ENCODE assay signal across 13 mouse cellular contexts in the genomic region with DNA sequence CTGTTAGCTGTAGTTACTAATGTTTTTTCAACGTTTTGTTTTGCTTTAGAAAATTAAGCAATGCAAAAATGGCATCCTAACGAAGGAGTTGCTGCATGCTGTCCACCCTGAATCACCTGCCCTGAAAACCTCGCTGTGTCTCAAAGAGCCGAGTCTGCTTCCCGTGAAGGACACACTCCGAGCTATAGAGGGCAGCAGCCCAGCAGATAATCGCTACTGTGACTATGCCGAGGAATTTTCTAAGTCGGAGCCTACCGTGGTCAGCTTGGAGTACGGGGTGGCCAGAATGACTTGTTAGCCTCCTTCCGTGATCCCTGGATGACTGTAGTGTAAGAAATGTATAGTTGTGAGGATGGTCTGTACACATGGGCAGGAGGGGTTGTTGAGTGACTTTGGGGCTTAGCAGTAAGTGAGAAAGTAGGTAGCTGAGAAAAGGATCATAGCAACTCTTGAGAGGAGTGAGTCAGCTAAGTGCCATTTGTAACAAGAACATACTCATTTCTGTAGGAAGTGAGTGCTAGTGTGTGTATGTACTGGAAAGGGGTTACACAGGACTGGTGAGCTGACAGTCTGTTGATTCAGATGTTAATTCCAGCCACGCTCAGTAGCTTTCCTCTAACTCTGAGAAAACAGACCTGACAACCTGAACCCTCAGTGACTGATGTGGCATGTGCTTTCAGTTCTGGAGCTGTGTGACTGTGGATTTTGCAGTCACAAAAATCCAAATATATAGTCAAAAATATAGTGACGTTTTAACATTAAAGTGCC. TPM values are rescaled to one million over a fixed set of nuclear protein-coding genes. Genes with fewer than 3 reads are reported as not detected.
DNase-seq lines count a peak whose midpoint lies in the region; ATAC-seq lines count a peak whose summit lies in the region.
"Had no signal": no experiment of that assay in that cellular context is flagged by ENCODE, and none has a peak within 500 bp of the region (broad histone marks: within the 10 kb centered on the region; RNA-seq: fewer than 3 reads in every experiment).

No protein-coding gene starts in this region.

- peaks cover 28% of the 10 kb centered on the region for H3K36me3 ChIP-seq in forebrain, embryonic 10.5 days (replicated peaks)
- no peaks in the 10 kb centered on the region; the same call in 1 of the 2 replicates for H3K36me3 ChIP-seq in midbrain, embryonic 15.5 days (replicated peaks)
- H3K36me3 ChIP-seq in heart, embryonic 10.5 days: peaks cover 30% of the 10 kb centered on the region; the same call in 1 of the 2 replicates

- no peaks in the 10 kb centered on the region for H3K9me3 ChIP-seq in forebrain, embryonic 10.5 days
- H3K9me3 ChIP-seq in midbrain, embryonic 15.5 days: no peaks in the 10 kb centered on the region
- H3K9me3 ChIP-seq in heart, embryonic 10.5 days: no peaks in the 10 kb centered on the region

- peak overlapping the region; percentile 53; the same call in 1 of the 2 replicates for H3K27ac ChIP-seq in forebrain, embryonic 10.5 days
- no peak overlapping the region for H3K27ac ChIP-seq in midbrain, embryonic 15.5 days
- no peak overlapping the region for H3K27ac ChIP-seq in heart, embryonic 10.5 days

- 65% methylated on average over 14 of the region's 14 CpGs for WGBS in forebrain, embryonic 10.5 days
- whole genome bisulfite sequencing in midbrain, embryonic 15.5 days: 45% methylated on average over 14 of the region's 14 CpGs
- 75% methylated on average over 14 of the region's 14 CpGs for WGBS in heart, embryonic 10.5 days

- H3K9ac ChIP-seq in midbrain, embryonic 15.5 days: no peak overlapping the region

- H3K27me3 ChIP-seq in forebrain, embryonic 10.5 days (ENCODE audit: poor library complexity, severe bottlenecking): no peaks in the 10 kb centered on the region
- no peaks in the 10 kb centered on the region for H3K27me3 ChIP-seq in midbrain, embryonic 15.5 days (replicated peaks)
- no peaks in the 10 kb centered on the region for H3K27me3 ChIP-seq in heart, embryonic 10.5 days (ENCODE audit: insufficient read depth, poor library complexity, severe bottlenecking)
- H3K27me3 ChIP-seq: CH12.LX had no signal

- peak; percentile 45; the same call in 1 of the 2 replicates for ATAC-seq in midbrain, embryonic 15.5 days (replicated peaks)

- no peak overlapping the region for H3K4me2 ChIP-seq in midbrain, embryonic 15.5 days

- H3K4me1 ChIP-seq in forebrain, embryonic 10.5 days: peaks cover 29% of the 10 kb centered on the region
- H3K4me1 ChIP-seq in midbrain, embryonic 15.5 days: peaks cover 3% of the 10 kb centered on the region; the same call in 1 of the 2 replicates
- no peaks in the 10 kb centered on the region for H3K4me1 ChIP-seq in heart, embryonic 10.5 days

- no peak overlapping the region for H3K4me3 ChIP-seq in forebrain, embryonic 10.5 days
- no peak overlapping the region for H3K4me3 ChIP-seq in midbrain, embryonic 15.5 days
- H3K4me3 ChIP-seq in heart, embryonic 10.5 days: no peak overlapping the region

- peak; percentile 24 for DNase-seq in layer of hippocampus, adult 11-12 months (ENCODE audit: low spot score)
- no peak for DNase-seq in layer of hippocampus, postnatal 25 days (ENCODE audit: extremely low spot score in 1 of 2, low spot score in 1 of 2)
- DNase-seq in cerebellum, adult 11 months: peak; percentile 34
- DNase-seq in forebrain, embryonic 10.5 days (ENCODE audit: extremely low spot score, low spot score): no peak
- no peak for DNase-seq in gastrocnemius, postnatal 25 days
- DNase-seq in heart, embryonic 10.5 days (ENCODE audit: low spot score): no peak
- DNase-seq in spleen, postnatal 14 days (ENCODE audit: low spot score in 2 of 2): no peak

RNA-seq across cellular contexts. Expression of a gene that starts 35.4 kb away (rescaled TPM):
- 100 to 1,000 TPM; 100 to 104 TPM for total RNA-seq in layer of hippocampus, postnatal 25 days (2021)
- polyA plus RNA-seq in forebrain, embryonic 10.5 days (2016; fragmentation: Nextera tagmentation; extraction: Ambion mirVana): 27.5 and 27.6 TPM in 2 replicates
- polyA plus RNA-seq in midbrain, embryonic 15.5 days (2015; fragmentation: Nextera tagmentation; extraction: Ambion mirVana): 55.3 and 58.6 TPM in 2 replicates
- 10 to 100 TPM; 36.6 to 37.9 TPM for total RNA-seq in gastrocnemius, postnatal 25 days (2021)
- polyA plus RNA-seq in heart, embryonic 10.5 days (2016; fragmentation: Nextera tagmentation; extraction: Ambion mirVana): 22.4 and 28.4 TPM in 2 replicates

RNA-seq across cellular contexts. Expression of a gene that starts 49.1 kb away (rescaled TPM):
- total RNA-seq in layer of hippocampus, postnatal 25 days (2021): 10 to 100 TPM; 66.7 to 71.0 TPM
- 63.6 and 63.7 TPM in 2 replicates for polyA plus RNA-seq in forebrain, embryonic 10.5 days (2016; fragmentation: Nextera tagmentation; extraction: Ambion mirVana)
- 48.3 and 51.1 TPM in 2 replicates for polyA plus RNA-seq in midbrain, embryonic 15.5 days (2015; fragmentation: Nextera tagmentation; extraction: Ambion mirVana)
- 10 to 100 TPM; 27.3 to 27.5 TPM for total RNA-seq in gastrocnemius, postnatal 25 days (2021)
- polyA plus RNA-seq in heart, embryonic 10.5 days (2016; fragmentation: Nextera tagmentation; extraction: Ambion mirVana): 44.7 and 50.3 TPM in 2 replicates

RNA-seq across cellular contexts. Expression of a gene that starts 49.2 kb away (rescaled TPM):
- total RNA-seq in layer of hippocampus, postnatal 25 days (2021): under 1 TPM in 1 of 2 experiments, not detected in 1; 0.12 TPM
- 0.05 TPM in 1 of 2 replicates, not detected in the other for polyA plus RNA-seq in forebrain, embryonic 10.5 days (2016; fragmentation: Nextera tagmentation; extraction: Ambion mirVana)
- polyA plus RNA-seq in midbrain, embryonic 15.5 days (2015; fragmentation: Nextera tagmentation; extraction: Ambion mirVana): 0.09 and 0.12 TPM in 2 replicates
- total RNA-seq in gastrocnemius, postnatal 25 days (2021): not detected
- 0.07 TPM in 1 of 2 replicates, not detected in the other for polyA plus RNA-seq in heart, embryonic 10.5 days (2016; fragmentation: Nextera tagmentation; extraction: Ambion mirVana)
- total RNA-seq: CH12.LX; common myeloid progenitor, adult 5-6 weeks; gastrocnemius, adult 18-20 months; hematopoietic stem cell, adult 5-6 weeks; neutrophil, adult 5-6 weeks had no signal

Comparison
In these comparisons a context has a peak if more than half of its experiments do, and no peak if none do; other contexts are left out.
1. DNase-seq: peak in layer of hippocampus, adult 11-12 months (single experiment) and cerebellum, adult 11 months (single experiment); none in layer of hippocampus, postnatal 25 days (0 of 2), forebrain, embryonic 10.5 days (single experiment), gastrocnemius, postnatal 25 days (single experiment), heart, embryonic 10.5 days (single experiment) and spleen, postnatal 14 days (0 of 2).